Mouse (Mus musculus) thymus, postnatal 36 days (tissue): ENCODE results near the gene Ush2a.

Experiments
- DNase-seq, 2 experiments: peaks; one replicate each; pipeline ENCODE4 v3.0.0; 2022; ENCODE audit warnings: mixed read lengths in 2 of 2

Ush2a gene

DNA sequence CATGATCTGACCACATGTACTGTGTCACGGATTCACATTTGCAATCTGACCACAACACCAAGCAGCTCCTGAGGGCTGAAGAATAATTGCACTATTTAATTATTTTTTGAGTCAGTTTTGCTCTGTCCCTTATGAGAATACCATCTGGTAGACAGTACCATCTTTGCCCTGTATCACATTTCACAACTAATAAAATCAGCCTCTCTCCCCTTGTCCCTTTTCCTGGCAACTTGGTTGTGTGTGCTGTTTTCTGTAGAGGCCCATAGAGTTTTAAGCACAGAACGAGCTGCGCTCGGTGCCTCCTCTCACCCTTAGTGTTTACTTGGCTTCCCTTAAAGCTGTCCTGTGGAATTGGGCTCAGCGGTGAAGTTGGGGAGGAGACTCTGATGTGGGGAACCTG lies 290.0 kb downstream of the Ush2a start:
- DNase-seq = no peak

- no peak for DNase-seq
Measured at GRCm38 (mm10) chr1:188558911-188559310, 297.1 kb downstream of the Ush2a start.

DNA sequence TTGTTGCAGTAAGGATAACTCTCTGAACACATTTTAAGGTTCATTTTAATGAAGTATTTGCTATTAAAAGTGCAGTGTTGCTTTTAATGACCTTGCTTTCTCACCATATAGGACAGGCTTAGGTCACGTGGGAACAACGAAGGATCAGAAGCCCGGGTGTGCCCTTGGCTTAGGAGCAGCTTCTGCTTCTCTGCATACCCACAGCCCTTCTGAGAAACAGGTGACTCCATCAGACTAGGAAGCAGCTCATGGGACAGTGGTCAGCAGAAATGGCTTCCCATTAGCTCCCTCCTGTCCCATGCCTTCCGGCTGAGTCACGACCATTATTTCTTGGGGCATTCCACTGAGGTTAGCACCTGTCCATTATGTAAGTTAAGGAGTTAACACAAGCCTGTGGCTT lies 304.4 kb downstream of the Ush2a start:
- DNase-seq = no peak

DNA sequence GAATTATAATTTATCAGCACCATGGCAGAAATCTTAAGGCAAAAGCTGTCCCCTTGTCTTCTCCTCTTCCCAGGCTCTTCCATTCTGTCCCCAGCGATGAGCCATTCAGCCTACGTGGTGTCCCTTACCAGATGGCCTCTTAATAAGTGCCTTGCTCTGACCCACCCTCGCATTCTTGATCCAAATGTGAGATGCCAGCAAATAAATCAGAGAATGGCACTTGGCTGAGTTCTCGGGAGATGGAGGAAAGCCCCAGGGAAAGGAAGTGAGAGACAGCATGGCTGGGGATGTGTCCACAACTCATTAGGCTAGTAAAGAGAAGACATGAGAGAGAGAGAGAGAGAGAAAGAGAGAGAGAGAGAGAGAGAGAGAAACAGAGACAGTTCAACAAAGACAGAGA lies 305.7 kb downstream of the Ush2a start:
- DNase-seq = no peak

- DNase-seq = no peak
Measured at GRCm38 (mm10) chr1:188568295-188568961, 306.6 kb downstream of the Ush2a start.

- DNase-seq = no peak
Measured at GRCm38 (mm10) chr1:188576246-188576747, 314.5 kb downstream of the Ush2a start.

- no peak for DNase-seq
Measured at GRCm38 (mm10) chr1:188577376-188577775, 315.6 kb downstream of the Ush2a start.

DNA sequence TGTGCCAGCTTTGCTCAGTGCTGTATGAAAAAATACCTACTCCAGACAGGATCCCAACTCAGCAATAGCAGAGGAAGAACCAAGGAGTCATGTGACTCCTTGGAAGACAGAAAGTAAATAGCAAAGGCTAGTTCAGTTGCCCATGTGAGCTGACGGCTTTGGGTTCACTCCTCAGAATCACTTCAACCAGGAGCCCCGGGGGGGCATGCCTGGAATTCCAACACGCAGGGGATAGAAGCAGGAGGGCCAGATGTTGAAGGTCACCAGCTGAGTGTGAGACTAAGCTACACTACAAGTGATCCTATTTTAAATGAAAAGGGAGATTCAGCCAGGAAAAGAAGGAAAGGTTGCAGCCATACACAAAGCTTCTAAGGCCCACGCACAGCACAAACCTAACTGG lies 319.3 kb downstream of the Ush2a start:
- DNase-seq = no peak

- DNase-seq = no peak
Measured at GRCm38 (mm10) chr1:188595251-188595650, 333.4 kb downstream of the Ush2a start.

DNA sequence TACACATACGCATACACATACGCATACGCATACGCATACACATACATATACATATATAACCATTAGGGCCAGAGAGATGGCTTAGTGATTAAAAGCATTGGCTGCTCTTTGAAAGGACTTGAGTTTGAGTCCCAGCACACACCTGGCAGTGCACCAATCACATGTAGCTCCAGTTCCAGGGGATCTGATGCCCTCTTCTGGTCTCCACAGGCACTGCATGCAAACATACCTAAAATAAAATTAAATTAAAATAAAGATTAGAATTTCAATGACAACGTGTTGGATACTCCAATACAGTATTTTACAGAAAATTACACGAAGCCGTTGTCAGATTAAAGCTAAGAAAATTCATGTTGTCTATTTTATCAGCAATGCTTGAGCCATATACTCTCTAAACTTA lies 336.2 kb downstream of the Ush2a start:
- DNase-seq = no peak

GRCm38 (mm10) chr1:188599134-188599533 lies 337.3 kb downstream of the Ush2a start:
- no peak for DNase-seq

DNA sequence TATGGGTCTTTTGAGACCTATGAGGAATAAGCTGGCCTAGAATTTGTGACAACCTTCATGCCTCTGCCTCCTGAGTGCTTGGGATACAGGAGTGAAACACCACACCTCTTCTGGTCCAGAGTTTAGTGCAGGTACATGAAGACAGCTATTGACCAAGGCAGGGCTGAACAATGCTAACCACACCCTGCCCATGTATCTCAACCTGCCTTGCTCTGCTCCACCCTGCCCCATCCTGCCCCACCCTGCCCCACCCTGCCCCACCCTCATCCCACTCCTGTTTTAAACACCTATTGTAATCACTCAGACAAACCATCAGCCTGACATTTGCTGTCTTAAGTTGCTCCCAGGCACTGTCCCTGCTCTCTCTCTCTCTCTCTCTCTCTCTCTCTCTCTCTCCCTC lies 344.6 kb downstream of the Ush2a start:
- DNase-seq = no peak

DNA sequence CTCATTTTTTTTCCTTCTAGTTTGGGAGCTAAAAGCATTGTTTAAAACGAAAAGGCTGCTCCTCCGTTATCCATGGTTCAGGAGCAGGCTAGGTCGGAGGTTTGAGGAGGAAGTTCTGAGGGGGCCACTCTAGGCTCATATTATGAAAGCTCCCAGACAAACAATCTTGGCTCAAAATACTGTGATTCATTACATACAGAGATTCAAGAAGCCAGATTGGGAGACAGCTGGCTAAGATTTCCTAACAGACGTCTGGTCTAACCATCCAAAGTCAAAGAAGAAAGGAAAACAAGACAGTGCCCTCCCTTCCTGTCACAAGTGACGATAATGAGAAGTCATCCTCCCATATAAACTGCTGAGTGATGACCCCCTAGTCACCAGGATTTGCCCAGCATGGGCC lies 354.7 kb downstream of the Ush2a start:
- no peak for DNase-seq

GRCm38 (mm10) chr1:188633736-188634135 lies 371.9 kb downstream of the Ush2a start:
- no peak for DNase-seq

DNA sequence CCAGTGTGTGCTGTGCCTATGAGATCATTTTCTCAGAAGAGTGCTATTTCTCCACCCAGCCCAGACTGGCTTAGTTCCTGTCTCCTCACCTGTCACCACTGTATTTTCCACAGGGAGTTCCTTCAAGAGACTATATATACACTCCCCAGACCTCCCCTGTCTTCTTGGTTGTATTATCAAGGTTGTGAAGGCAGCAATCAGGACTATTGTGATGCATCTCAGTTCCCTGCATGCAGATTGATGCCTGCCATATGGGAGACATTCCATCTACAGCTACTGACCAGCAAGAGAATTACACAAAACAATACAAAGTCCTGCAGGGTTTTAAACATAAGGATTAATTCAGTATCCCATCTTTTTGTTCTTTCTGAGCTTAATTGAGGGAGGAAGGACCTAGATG lies 377.8 kb downstream of the Ush2a start:
- no peak for DNase-seq

- DNase-seq = no peak
Measured at GRCm38 (mm10) chr1:188643156-188643555, 381.3 kb downstream of the Ush2a start.

- no peak for DNase-seq
Measured at GRCm38 (mm10) chr1:188653001-188653400, 391.2 kb downstream of the Ush2a start.

DNA sequence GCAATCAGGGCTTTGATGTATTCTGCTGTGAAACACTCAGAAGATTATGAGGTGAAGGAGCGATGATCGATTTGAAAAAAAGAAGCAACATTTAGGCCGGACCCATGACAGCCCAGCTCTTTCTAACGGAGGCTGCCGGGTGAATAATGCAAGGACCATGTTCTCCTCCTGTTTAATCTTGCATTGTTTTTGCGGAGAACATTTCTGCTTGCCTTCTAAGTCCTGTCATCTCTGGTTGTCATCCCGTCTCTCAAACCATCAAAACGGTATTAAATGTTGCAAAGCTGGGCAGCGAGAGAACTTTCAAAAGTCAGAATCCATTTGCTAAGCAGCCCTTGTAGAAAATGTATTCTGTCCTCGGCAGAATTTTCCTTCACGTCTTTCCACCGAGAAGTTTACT lies 394.3 kb downstream of the Ush2a start:
- no peak for DNase-seq

DNA sequence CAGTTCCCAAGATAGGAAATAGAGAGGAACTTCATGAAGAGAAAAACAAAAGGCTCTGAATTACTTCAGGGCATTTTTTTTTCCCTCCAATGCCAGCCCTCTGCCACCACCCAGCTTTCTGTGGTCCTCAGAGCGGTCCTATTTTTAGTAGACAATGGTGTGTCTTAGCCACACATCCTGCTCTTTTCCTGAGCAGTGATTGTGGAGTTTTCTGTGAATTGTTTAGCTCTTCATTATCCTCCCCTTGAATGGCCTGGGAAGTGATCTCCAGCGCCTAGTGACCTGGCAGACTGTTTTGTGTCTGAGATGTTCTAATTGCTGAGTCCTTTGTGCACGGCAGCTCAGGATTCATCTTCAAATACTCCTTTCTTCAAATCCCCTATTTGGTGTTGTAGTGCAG lies 397.3 kb downstream of the Ush2a start:
- no peak for DNase-seq

DNA sequence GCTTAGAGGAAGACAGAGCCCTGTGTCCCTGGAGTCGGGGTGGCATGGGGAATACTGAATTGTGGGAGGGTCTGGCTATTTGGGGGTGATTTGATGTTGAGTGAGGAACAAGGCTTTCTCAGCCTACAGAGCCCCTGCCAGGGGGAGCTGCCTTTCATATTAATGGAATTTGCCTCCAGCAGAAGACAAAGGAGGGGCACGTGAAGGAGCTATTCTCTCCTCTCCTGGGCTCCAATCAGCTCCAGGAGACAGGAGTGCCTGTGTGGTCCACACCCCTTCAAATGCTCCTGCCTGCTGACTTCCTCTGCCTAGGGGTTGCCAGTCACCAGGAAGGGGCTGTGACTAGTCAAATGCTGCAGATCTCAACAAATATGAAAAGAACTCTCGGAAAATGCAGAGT lies 398.5 kb downstream of the Ush2a start:
- DNase-seq = no peak

DNA sequence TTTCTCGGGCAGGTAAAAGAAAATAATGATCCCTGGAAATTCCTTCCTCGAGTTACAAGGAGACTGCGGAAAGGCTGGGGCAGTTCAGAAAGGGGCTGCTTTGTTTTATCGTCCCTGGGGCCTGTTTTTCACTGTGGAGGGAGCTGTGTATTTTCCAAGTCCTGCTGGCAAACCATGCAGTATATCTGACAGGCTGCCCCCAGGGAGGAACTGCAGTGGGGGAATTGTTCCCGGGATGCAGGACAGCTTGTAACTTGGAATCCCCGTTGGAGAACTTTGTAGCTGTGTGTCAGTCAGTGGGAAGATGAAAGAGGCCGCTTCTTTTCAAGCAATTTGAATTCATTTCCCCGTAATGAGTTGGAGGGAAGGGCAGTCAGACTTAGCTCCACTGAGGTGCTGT lies 399.1 kb downstream of the Ush2a start:
- no peak for DNase-seq

DNA sequence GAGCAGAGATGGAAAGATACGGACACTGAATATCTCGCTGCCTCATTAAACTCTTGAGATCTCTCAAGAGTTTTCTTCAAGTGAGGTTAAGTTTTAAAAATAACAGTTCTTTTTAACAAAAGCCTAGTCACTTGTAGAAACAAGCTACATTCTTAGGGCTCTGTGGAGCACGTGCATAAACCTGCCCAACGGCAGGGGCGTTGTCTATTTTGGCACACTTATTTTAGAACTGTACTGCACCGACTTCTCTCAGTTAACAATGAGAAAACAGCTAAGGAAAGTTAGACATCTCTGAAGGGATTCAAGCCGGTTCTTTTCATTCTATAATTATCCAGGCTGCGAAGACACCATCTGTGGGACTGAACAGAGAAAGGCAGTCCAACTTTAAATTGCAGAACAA lies 405.6 kb downstream of the Ush2a start:
- no peak for DNase-seq

DNA sequence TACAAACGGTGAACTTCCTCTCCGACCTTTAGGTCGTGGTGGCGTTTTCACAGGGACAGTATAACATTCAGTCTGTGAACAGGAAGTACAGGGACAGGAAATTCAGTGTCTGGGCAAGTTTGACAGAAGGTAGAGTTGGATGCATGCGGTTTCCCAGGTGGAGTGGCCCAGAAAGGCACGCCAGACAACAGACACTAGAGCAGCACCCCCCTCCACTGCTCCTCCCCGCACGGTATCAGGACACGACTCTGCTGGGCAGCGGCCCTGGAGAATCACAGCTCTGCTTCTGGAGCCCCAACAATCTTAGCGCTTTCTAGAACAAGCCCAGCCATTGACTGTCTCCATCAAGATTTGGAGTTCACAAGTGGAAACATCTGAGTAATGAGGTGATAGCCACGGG lies 406.7 kb downstream of the Ush2a start:
- DNase-seq = no peak

DNA sequence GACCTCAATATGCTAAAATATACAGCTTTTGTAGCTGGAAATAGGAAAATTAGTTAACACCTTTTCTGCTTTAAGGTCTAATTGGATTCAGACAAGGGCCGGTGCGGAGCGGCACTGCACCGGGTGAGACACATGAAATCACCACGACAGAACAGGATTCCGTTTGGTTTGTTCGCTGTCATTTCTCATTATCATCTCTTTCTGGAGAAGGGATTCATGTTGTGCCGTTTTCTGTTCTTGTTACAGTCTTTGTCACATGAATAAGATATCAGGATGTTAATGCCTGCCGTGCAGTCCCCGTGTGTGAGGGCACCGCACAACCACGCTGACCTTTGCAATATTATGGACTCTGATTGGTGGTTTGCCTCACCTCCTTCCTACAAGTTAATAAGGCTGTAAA lies 411.0 kb downstream of the Ush2a start:
- no peak for DNase-seq
